Mouse (Mus musculus) lung, adult 2 months (tissue): ENCODE results near the gene Gtf2f1.

Experiments used
- CTCF ChIP-seq: fragments of 200-500 bp; IDR thresholded peaks from 2 replicates; pipeline ENCODE4 v1.5.1; 2011; ENCODE audit warnings: mild to moderate bottlenecking, low read length, control low read depth; ENCODE audit not compliant: insufficient read depth
- POLR2A ChIP-seq: fragments of 200-500 bp; IDR thresholded peaks from 2 replicates; pipeline ENCODE4 v1.6.1; 2011; ENCODE audit warnings: low read depth, mild to moderate bottlenecking, control low read depth, low read length, borderline replicate concordance; ENCODE audit errors: extremely low read depth

DNA sequence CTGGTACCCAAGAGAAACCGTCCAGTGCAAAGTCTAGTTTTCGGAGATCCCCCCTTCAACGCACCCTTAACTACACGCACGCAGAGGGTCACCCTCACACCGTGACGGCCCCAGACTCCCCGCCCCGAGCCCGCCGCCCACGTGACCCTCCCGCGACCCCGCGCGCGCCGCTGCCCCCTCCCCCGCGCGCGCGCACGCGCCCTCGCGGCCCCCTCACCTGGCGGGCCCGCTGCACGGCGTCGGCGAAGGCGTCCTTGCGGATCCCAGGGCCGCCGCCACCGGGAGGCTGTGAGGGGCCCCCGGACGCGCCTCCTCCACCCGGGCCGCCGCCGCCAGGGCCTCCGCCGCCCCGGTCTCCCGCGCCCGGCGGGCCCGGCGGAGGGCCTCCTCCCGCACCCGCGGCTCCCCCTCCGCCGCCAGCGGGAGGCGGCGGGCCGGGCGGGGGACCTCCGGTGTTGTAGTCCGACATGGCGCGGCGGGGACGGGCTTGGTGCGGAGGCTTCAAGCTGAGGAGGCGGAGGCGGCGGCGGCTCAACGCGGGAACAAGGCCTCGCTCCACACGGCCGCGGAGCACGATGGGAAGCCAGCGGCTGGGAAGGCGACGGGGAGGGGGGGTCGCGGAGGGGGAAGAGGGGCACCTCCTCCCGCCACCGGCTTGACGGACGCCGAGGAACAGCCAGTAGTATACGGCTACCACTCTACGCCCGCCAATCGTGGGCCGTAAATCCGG, 20.0 kb upstream of the Gtf2f1 start, which contains the start of gene Khsrp:
- peak; percentile 58; the same call in 1 of the 2 replicates for TF ChIP-seq POLR2A
- no peak for TF ChIP-seq CTCF
